Mouse (Mus musculus): ENCODE data around the gene Hic2. TPM values are rescaled to one million over a fixed set of nuclear protein-coding genes. Genes with fewer than 3 reads are reported as not detected.

Hic2 gene
- total and polyA plus RNA-seq, 3 experiments, result 1.2 to 2.0 (median 1.5) TPM

GRCm38 (mm10) chr16:17252086-17252726 is 18.8 kb downstream of the Hic2 start:
- WGBS, result 75% methylated on average over 3 of the region's 3 CpGs
- no peak for TF ChIP-seq EP300 (IDR thresholded peaks at IDR 0.05; ENCODE audit: insufficient read depth, low read depth, low read length)
- no peak for TF ChIP-seq POLR2A (IDR thresholded peaks at IDR 0.05; ENCODE audit: insufficient read depth, low read depth, low read length)
- no peak for TF ChIP-seq CTCF (IDR thresholded peaks at IDR 0.05)
- H3K27ac ChIP-seq, result no peak overlapping the region

DNA sequence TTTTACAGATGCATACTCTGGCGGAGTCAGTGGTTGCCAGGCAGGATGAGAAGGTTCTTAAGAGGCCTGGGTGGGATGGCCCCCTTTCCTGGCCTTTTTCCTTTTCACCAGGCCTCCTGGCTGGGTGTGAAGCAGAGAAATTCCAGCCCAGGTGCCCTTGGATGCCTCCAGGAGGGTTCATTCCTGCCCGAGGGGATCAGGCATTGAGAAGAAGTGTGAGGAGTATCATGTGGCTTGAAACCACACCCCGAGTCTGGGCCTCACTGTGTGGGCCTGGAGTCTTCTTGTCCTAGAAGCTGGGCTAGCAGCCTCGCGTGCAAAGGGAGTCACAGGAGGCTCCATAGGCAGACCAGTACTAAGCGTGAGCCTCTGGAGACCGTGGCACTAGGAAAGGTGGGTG is 19.5 kb downstream of the Hic2 start:
- DNase-seq, result no peak
- WGBS, result 79% methylated on average over 7 of the region's 7 CpGs
- H3K9ac ChIP-seq (ENCODE audit: low read depth, low read length), result no peak overlapping the region
- H3K27me3 ChIP-seq (ENCODE audit: control insufficient read depth, insufficient read depth, low read length), result no peaks in the 10 kb centered on the region
- intact Hi-C loops (cut with DNase I), result no loop called here
- no peaks in the 10 kb centered on the region for H3K36me3 ChIP-seq (ENCODE audit: control insufficient read depth, insufficient read depth, low read length)
- peaks cover 4% of the 10 kb centered on the region for H3K4me1 ChIP-seq (ENCODE audit: control insufficient read depth, insufficient read depth, low read length)
- TF ChIP-seq POLR2A (IDR thresholded peaks at IDR 0.05; ENCODE audit: insufficient read depth, low read depth, low read length) (no peak), CTCF (IDR thresholded peaks at IDR 0.05) (no peak), EP300 (IDR thresholded peaks at IDR 0.05; ENCODE audit: insufficient read depth, low read depth, low read length) (no peak)
- no peak overlapping the region for H3K27ac ChIP-seq
- H3K79me2 ChIP-seq (replicated peaks; ENCODE audit: control insufficient read depth, insufficient read depth, low read length), result peaks cover 1% of the 10 kb centered on the region; the same call in 1 of the 2 replicates
- no peak overlapping the region for H3K4me3 ChIP-seq

More at GRCm38 (mm10) chr16:17252086-17252726, 18.8 kb downstream of the Hic2 start:
- Histone ChIP-seq H3K79me2 (replicated peaks; ENCODE audit: control insufficient read depth, insufficient read depth, low read length) (peaks cover 1% of the 10 kb centered on the region; the same call in 1 of the 2 replicates), H3K27me3 (ENCODE audit: control insufficient read depth, insufficient read depth, low read length) (no peaks in the 10 kb centered on the region), H3K4me1 (ENCODE audit: control insufficient read depth, insufficient read depth, low read length) (peaks cover 7% of the 10 kb centered on the region), H3K36me3 (ENCODE audit: control insufficient read depth, insufficient read depth, low read length) (no peaks in the 10 kb centered on the region), H3K9ac (ENCODE audit: low read depth, low read length) (no peak overlapping the region), H3K4me3 (no peak overlapping the region)
- DNase-seq, result no peak
- intact Hi-C loops (cut with DNase I), result no loop called here

DNA sequence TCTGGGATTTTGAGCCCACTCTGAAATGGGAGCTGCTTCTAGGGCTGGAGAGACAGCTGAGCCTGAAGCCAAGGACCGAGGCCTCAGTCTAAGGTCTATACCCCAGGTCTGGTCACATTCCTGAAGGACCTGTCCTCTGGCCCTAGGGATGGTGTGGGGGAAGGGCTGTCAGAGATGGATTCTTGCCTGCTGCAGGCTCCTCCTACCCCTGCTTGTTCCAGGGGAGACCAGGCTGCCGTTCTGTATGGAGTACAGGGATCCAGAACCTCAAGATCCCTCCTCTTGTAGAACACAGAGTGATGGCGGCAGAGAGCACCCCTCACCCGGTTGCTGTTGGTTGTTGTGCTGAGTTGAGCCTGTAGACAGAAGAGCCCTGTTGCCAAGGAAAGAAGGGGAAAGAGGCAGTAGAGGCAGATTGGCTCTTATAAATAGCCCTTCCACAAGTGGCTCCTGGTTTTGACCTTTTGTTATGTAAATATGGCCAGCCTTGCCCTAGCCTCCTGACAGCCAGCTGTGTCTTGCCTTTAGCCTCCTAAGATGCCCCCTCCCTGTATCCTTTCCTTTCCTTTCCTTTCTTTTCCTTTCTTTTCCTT is 20.7 kb downstream of the Hic2 start:
- intact Hi-C loops (cut with DNase I), result loop anchor here (2.0 kb wide), 1 partner anchor 13 kb away; no protein-coding TSS in a partner anchor
- H3K36me3 ChIP-seq (ENCODE audit: control insufficient read depth, insufficient read depth, low read length), result no peaks in the 10 kb centered on the region
- TF ChIP-seq CTCF (IDR thresholded peaks at IDR 0.05), result no peak
- no peak for TF ChIP-seq POLR2A (IDR thresholded peaks at IDR 0.05; ENCODE audit: insufficient read depth, low read depth, low read length)
- TF ChIP-seq EP300 (IDR thresholded peaks at IDR 0.05; ENCODE audit: insufficient read depth, low read depth, low read length), result no peak
- H3K27ac ChIP-seq, result no peak overlapping the region
- peaks cover 3% of the 10 kb centered on the region for H3K4me1 ChIP-seq (ENCODE audit: control insufficient read depth, insufficient read depth, low read length)
- 53% methylated on average over 4 of the region's 4 CpGs for WGBS
- no peak overlapping the region for H3K9ac ChIP-seq (ENCODE audit: low read depth, low read length)
- 0 out of 2 replicates have a peak, but pooled peaks cover 1% of the 10 kb centered on the region for H3K79me2 ChIP-seq (replicated peaks; ENCODE audit: control insufficient read depth, insufficient read depth, low read length)
- DNase-seq, result no peak
- H3K4me3 ChIP-seq, result no peak overlapping the region
- H3K27me3 ChIP-seq (ENCODE audit: control insufficient read depth, insufficient read depth, low read length), result no peaks in the 10 kb centered on the region

DNA sequence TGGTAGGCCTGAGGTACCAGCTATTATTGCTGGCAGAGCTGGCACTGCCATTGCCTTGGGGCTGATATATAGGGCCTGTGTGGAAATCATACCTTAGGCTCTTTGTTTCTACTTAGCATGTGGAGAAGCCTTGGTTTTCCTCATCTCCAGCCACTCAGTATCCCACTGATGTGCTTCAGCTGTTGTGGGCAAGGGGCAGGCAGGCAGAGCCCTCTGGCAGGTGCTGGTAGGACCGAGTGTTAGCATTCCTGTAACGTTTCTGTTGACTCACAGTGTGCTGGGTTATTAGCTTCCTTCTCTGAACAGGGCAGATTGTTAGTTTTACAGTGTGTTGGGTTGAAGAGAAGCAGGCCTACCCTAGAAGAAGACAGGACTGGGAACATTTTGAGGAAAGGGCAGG is 21.9 kb downstream of the Hic2 start:
- intact Hi-C loops (cut with DNase I), result loop anchor here (2.0 kb wide), 1 partner anchor 14 kb away; no protein-coding TSS in a partner anchor

DNA sequence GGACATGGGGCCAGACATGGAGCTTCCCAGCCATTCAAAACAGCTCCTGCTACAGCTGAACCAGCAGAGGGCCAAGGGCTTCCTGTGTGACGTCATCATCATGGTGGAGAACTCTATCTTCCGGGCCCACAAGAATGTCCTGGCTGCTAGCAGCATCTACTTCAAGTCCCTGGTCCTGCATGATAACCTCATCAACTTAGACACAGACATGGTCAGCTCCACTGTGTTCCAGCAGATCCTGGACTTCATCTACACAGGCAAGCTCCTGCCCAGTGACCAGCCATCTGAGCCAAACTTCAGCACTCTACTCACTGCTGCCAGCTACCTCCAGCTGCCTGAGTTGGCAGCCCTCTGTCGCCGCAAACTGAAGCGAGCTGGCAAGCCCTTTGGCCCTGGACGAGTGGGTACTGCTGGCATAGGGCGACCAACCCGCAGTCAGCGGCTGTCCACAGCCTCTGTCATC is 24.0 kb downstream of the Hic2 start:
- TF ChIP-seq POLR2A (IDR thresholded peaks at IDR 0.05; ENCODE audit: insufficient read depth, low read depth, low read length) (no peak), CTCF (IDR thresholded peaks at IDR 0.05) (peak; percentile 55), EP300 (IDR thresholded peaks at IDR 0.05; ENCODE audit: insufficient read depth, low read depth, low read length) (peak; percentile 79)
- DNase-seq, result peak; percentile 55 to 82
- H3K9ac ChIP-seq (ENCODE audit: low read depth, low read length), result no peak overlapping the region
- no peaks in the 10 kb centered on the region for H3K36me3 ChIP-seq (ENCODE audit: control insufficient read depth, insufficient read depth, low read length)
- 61% methylated on average over 9 of the region's 9 CpGs for WGBS
- H3K27ac ChIP-seq, result no peak overlapping the region; the same call in 1 of the 2 replicates
- intact Hi-C loops (cut with DNase I), result no loop called here
- H3K4me1 ChIP-seq (ENCODE audit: control insufficient read depth, insufficient read depth, low read length), result peaks cover 3% of the 10 kb centered on the region
- H3K4me3 ChIP-seq, result no peak overlapping the region
- no peaks in the 10 kb centered on the region for H3K27me3 ChIP-seq (ENCODE audit: control insufficient read depth, insufficient read depth, low read length)
- no peaks in the 10 kb centered on the region for H3K79me2 ChIP-seq (replicated peaks; ENCODE audit: control insufficient read depth, insufficient read depth, low read length)

More for the DNA sequence above, 21.9 kb downstream of the Hic2 start:
- Histone ChIP-seq H3K27ac (no peak overlapping the region), H3K79me2 (replicated peaks; ENCODE audit: control insufficient read depth, insufficient read depth, low read length) (0 out of 2 replicates have a peak, but pooled peaks cover 1% of the 10 kb centered on the region), H3K27me3 (ENCODE audit: control insufficient read depth, insufficient read depth, low read length) (no peaks in the 10 kb centered on the region), H3K9ac (ENCODE audit: low read depth, low read length) (no peak overlapping the region), H3K4me3 (no peak overlapping the region), H3K4me1 (ENCODE audit: control insufficient read depth, insufficient read depth, low read length) (peaks cover 3% of the 10 kb centered on the region), H3K36me3 (ENCODE audit: control insufficient read depth, insufficient read depth, low read length) (no peaks in the 10 kb centered on the region)
- no peak for TF ChIP-seq CTCF (IDR thresholded peaks at IDR 0.05)
- no peak for TF ChIP-seq EP300 (IDR thresholded peaks at IDR 0.05; ENCODE audit: insufficient read depth, low read depth, low read length)
- no peak for TF ChIP-seq POLR2A (IDR thresholded peaks at IDR 0.05; ENCODE audit: insufficient read depth, low read depth, low read length)
- WGBS, result 83% methylated on average over 2 of the region's 2 CpGs
- DNase-seq, result no peak

GRCm38 (mm10) chr16:17258917-17259316 is 25.5 kb downstream of the Hic2 start:
- intact Hi-C loops (cut with DNase I), result no loop called here
- Histone ChIP-seq H3K9ac (ENCODE audit: low read depth, low read length) (no peak overlapping the region), H3K27ac (no peak overlapping the region), H3K79me2 (replicated peaks; ENCODE audit: control insufficient read depth, insufficient read depth, low read length) (no peaks in the 10 kb centered on the region), H3K36me3 (ENCODE audit: control insufficient read depth, insufficient read depth, low read length) (no peaks in the 10 kb centered on the region), H3K27me3 (ENCODE audit: control insufficient read depth, insufficient read depth, low read length) (no peaks in the 10 kb centered on the region), H3K4me3 (no peak overlapping the region), H3K4me1 (ENCODE audit: control insufficient read depth, insufficient read depth, low read length) (peaks cover 2% of the 10 kb centered on the region)
- 92% methylated on average over 12 of the region's 12 CpGs for WGBS
- TF ChIP-seq EP300 (IDR thresholded peaks at IDR 0.05; ENCODE audit: insufficient read depth, low read depth, low read length) (no peak), CTCF (IDR thresholded peaks at IDR 0.05) (no peak), POLR2A (IDR thresholded peaks at IDR 0.05; ENCODE audit: insufficient read depth, low read depth, low read length) (no peak)
- DNase-seq, result no peak
